Mouse (Mus musculus): ENCODE data around the gene Asxl1. TPM values are rescaled to one million over a fixed set of nuclear protein-coding genes. Genes with fewer than 3 reads are reported as not detected.

Gene Asxl1
- total RNA-seq, 2 experiments from 2014 or later, result 22.4 to 23.7 TPM

GRCm38 (mm10) chr2:153436641-153437305, 91.1 kb downstream of the Asxl1 start:
- DNase-seq (ENCODE audit: low spot score), result no peak
- intact Hi-C loops (cut with DNase I), result no loop called here

DNA sequence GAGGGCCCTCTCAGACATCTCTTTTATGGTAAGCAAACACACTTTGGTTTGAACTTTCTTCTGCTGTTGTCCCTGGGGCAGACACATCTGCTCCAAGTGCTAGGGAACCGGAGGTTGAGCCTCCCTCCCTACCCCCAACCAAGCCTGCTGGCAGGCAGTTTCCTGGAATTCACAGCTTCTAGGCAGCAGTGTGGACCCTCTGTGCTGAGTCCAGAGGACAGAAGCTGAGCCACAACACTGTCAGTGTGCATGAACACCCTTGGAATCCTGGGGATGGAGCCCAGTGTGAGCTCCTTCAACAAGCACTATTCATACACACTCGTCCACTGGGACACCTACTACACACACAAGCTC, 91.7 kb downstream of the Asxl1 start:
- no peak for DNase-seq (ENCODE audit: low spot score)

GRCm38 (mm10) chr2:153440755-153441154, 95.1 kb downstream of the Asxl1 start:
- intact Hi-C loops (cut with DNase I), result loop anchor here (5.0 to 10.0 kb wide), 2 partner anchors 93 to 286 kb away; partner anchors contain the start of gene Asxl1
- DNase-seq (ENCODE audit: low spot score), result no peak

More for the DNA sequence above, 91.7 kb downstream of the Asxl1 start:
- intact Hi-C loops (cut with DNase I), result no loop called here

DNA sequence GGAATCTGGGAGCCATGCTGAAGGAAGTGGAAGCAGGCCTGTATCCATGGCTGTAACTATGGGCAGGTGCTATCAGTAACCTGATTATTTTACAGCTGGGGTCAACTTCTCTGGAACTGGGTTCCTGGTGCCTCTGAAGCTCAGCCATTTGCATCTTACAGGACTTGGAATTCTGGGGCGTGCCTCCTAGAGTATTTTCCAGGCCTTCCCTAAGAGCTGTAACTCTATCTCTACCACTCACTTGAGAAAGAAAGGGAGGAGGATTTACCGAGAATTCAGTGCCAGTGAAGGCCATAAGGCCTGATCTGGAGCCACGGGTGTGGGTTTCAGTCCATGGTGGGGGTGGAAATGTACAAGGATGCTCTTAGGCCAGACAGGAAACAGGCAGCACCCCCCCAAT, 95.6 kb downstream of the Asxl1 start:
- intact Hi-C loops (cut with DNase I), result loop anchor here (5.0 to 10.0 kb wide), 2 partner anchors 94 to 286 kb away; partner anchors contain the start of gene Asxl1
- DNase-seq (ENCODE audit: low spot score), result no peak

DNA sequence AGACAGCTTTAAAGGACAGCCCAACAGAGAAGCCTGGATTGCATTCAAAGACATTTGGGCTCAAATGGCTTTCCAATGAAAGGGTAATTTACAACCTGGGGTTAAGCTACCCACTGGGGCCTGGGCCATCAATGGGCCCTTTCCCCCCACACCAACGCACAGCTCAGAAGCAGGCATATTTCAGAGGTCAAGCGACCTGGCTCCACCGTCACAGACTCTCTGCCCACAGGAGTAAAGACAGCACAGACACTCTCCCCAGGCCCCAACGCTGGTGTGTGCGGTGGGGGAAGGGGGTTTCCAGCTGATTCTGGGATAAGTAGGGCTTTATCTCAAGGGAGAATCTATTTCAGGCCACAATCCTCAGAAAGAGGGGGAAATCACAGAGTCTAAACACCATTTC, 97.1 kb downstream of the Asxl1 start:
- intact Hi-C loops (cut with DNase I), result loop anchor here (5.0 to 10.0 kb wide), 2 partner anchors 95 to 288 kb away; partner anchors contain the start of gene Asxl1
- DNase-seq (ENCODE audit: low spot score), result no peak

DNA sequence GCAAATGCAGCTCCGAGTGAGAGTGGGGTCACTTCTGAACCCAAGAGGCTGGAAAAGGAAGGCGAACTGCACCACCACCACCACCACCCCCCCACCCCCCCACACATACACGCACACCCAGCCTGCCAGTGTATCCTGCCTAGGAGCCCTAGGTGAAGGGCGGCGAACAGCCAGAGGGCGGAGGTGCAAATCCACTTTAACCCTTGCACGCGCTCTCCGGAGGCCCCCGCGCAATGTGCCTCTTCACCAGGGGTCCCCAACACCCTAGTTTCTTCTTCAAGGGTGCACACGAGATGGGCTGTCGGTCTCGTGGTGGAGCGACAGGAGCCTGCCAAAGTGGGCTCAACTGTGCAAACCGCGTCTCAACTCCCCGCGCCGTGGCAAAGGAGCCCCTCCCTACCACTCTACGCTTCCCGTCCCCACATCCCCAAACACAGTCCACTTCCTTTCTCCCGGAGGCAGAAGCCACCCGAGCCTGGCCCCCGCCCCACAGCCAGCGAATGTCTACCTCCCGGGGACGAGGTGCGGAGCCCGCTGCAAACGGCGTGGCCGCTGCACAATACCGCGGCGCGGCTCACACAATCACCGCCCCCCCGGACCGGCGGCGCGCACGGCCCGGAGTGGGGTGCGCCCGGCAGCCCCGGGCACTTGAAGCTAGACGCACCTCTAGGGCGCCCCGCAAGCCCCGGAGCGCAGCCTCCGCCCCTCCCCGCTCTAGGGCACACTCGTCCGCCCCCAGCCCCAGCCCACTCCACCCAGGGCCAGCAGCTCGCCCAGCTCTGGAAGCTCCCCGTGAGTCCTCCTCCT, 98.0 kb downstream of the Asxl1 start:
- intact Hi-C loops (cut with DNase I), result loop anchor here (5.0 to 10.0 kb wide), 2 partner anchors 96 to 289 kb away; partner anchors contain the start of gene Asxl1
- DNase-seq (ENCODE audit: low spot score), result no peak

- DNase-seq (ENCODE audit: low spot score), result peak; percentile 48
- intact Hi-C loops (cut with DNase I), result loop anchor here (5.0 to 10.0 kb wide), 3 partner anchors 97 to 290 kb away; partner anchors contain the start of genes Asxl1 and Kif3b
Measured at GRCm38 (mm10) chr2:153444254-153445136, 98.9 kb downstream of the Asxl1 start.

GRCm38 (mm10) chr2:153445137-153446016, 99.7 kb downstream of the Asxl1 start:
- no peak for DNase-seq (ENCODE audit: low spot score)
- intact Hi-C loops (cut with DNase I), result loop anchor here (5.0 to 10.0 kb wide), 2 partner anchors 153 to 291 kb away; partner anchors contain the start of gene Kif3b

DNA sequence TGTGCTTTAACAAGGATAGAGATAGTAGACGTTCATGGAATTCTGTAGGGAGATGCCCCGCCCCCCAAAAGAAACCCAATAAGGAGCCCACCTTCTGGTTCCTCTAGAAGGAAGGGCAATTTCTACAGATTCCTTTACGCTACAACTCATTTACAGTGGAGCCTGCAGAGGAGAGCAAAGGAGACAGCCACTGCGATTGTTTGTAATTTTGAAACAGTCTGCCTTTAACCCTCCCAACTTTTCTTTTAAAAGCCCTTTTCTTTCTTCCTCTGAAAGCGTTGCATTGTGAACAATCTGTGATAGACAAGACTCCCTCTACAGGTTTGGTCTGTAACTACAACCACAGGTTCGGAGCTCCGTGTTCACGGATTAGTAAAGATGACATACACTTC, 100.4 kb downstream of the Asxl1 start:
- intact Hi-C loops (cut with DNase I), result loop anchor here (5.0 to 10.0 kb wide), 2 partner anchors 154 to 291 kb away; partner anchors contain the start of gene Kif3b
- no peak for DNase-seq (ENCODE audit: low spot score)

DNA sequence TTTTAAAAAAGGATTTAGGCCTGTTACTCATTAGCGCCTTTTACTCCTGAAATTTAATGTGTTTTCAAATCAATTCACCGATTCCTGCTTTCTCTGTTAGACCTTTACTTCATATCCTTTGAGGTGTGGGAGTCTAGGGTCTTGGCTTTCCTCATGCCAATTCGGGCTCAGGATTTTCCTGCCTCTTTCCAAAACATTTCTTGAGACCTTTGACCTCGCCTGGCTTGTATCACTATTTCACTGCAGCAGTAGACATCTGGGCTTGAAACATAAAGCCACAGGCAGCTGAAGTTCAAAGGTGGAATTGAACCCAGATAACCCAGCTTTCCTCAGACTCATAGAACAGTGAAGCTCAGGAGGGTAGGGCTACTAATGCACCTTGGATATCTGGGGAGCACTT, 100.8 kb downstream of the Asxl1 start:
- DNase-seq (ENCODE audit: low spot score), result no peak
- intact Hi-C loops (cut with DNase I), result loop anchor here (5.0 to 10.0 kb wide), 2 partner anchors 154 to 292 kb away; partner anchors contain the start of gene Kif3b

GRCm38 (mm10) chr2:153447719-153448118, 102.1 kb downstream of the Asxl1 start:
- intact Hi-C loops (cut with DNase I), result loop anchor here (5.0 to 10.0 kb wide), 2 partner anchors 155 to 293 kb away; partner anchors contain the start of gene Kif3b
- DNase-seq (ENCODE audit: low spot score), result no peak

DNA sequence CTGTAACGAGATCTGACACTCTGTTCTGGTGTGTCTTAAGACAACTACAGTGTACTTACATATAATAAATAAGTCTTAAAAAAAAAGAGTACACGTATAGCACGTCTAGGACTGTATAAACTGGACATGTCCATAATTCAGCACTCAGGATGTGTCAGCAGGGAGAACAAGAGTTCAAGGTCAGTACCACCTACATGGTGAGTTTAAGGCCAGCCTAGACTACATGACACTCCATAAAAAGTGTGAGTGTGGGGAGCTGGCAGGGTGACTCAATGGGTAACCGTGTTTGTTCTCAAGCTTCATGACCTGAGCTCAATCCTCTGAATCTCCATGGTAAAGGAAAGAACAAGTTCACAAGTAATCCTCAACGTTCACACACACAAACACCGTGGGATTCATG, 102.9 kb downstream of the Asxl1 start:
- DNase-seq (ENCODE audit: low spot score), result no peak
- intact Hi-C loops (cut with DNase I), result loop anchor here (5.0 to 10.0 kb wide), 2 partner anchors 156 to 294 kb away; partner anchors contain the start of gene Kif3b

Other genes starting within 250 kb of the Asxl1 start
- gene Hck, start 237.4 kb upstream of the Asxl1 start, total RNA-seq (2021), result 1 to 10 TPM; 1.1 to 1.4 TPM
- 10 to 100 TPM; 47.5 to 51.3 TPM for gene Tm9sf4, start 184.5 kb upstream of the Asxl1 start, total RNA-seq (2021)
- 1 to 10 TPM; 1.4 to 1.5 TPM for gene Tspyl3, start 120.4 kb upstream of the Asxl1 start, total RNA-seq (2021)
- gene Plagl2, start 104.4 kb upstream of the Asxl1 start, total RNA-seq (2021), result 1 to 10 TPM; 4.6 to 4.8 TPM
- 10 to 100 TPM; 13.6 to 13.7 TPM for gene Pofut1, start 104.3 kb upstream of the Asxl1 start, total RNA-seq (2021)
- 1 to 10 TPM; 7.8 to 8.4 TPM for gene Kif3b, start 54.4 kb upstream of the Asxl1 start, total RNA-seq (2021)
- not detected for gene 4930404H24Rik, start 147.0 kb downstream of the Asxl1 start, total RNA-seq (2021)
- 1 to 10 TPM; 4.4 TPM for gene Nol4l, start 184.1 kb downstream of the Asxl1 start, total RNA-seq (2021)

Measured in heart, postnatal 25 days (tissue).